Mouse (Mus musculus) activated CD4-positive, CD25-positive, alpha-beta regulatory T cell, adult 4 months (primary cell): ENCODE results near the gene Acta2. TPM values are rescaled to one million over a fixed set of nuclear protein-coding genes. Genes with fewer than 3 reads are reported as not detected.
"Not testable (repeated sequence)": the region's sequence is repeated elsewhere in the genome, so short reads cannot be mapped to it uniquely, and the experiment has no call there.

Source experiments
- ATAC-seq: one replicate; pipeline ENCODE4 v1.8.0; 2017
- polyA plus RNA-seq, 2 experiments: library from polyadenylated mRNA; unstranded; fragments of 100-300 nt; shearing (Covaris generic); gene quantifications; one replicate each; pipeline ENCODE4 v1.2.1; 2017

The Acta2 gene
- polyA plus RNA-seq, 2 experiments from 2014 or later: 0.32 TPM; not detected in 1

DNA sequence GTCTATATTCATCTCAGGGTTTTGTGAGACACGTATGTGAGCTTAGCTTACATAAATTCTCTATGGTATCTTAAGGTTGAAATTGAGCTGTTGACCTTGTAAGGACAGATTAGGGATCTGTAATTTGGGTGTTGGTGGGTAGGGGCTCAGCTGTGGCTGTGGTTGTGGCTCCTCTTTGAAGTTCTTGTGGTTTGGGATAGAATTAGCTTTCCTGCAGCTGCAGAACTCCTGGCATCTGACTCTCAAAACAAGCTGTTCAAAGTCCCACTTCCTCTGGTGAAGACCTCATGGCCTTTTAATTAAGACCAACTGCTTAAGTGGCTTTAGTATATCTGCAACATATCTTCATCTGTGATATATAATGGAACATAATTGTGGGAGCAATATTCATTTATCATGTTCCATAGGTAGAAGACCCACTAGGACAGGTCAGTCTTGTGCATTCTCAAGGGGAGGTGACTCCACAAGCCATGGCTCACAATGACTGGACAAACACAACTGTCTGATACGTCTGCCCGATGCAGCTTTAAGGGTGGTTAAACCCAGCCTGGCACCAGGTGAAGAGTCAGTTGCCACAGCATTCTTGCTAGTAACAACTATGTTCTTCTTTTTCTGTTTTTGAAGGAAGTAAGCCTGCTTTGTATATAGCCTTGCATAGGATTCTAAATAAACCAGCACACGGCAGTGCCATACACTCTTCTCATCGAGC is 36.0 kb downstream of the Acta2 start:
- ATAC-seq: no peak

DNA sequence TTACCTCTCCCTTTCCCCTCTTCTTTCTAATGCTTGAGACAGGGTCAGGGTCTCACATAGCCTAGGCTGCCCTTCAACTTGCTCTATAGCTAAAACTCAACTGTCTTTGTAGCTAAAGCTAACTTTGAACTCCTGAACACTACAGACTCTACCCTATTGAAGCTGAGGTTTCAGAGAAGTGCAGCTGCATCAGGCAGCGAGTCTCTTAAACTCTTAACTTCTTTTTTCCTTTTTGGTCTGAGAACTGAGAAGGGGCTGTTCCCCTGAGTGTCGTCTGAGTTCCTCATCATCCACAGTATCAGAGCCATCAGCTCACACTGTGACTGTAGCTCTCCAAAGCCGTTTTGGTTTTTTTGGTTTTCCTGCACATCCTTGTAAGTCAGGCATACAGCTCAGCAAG is 37.6 kb downstream of the Acta2 start:
- no peak for ATAC-seq

DNA sequence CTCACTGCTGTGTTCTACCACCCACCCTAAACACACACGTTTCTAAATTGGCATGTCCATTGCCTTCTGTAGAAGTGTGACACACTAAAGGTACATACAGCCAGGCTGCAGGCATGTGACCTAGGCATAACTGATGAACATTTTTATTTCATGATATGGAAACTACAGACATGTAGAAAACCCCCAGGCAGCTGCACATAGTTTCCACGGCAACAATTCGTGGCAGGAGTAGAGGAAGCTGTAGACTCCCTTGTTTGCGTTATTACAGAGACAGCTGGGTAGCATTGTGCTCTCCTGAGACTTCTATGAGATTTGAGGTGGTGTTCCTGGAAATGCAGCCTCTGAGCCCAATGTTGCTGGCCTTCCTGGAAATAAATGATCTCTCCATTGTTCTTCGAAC is 38.4 kb downstream of the Acta2 start:
- ATAC-seq: peak; percentile 75

DNA sequence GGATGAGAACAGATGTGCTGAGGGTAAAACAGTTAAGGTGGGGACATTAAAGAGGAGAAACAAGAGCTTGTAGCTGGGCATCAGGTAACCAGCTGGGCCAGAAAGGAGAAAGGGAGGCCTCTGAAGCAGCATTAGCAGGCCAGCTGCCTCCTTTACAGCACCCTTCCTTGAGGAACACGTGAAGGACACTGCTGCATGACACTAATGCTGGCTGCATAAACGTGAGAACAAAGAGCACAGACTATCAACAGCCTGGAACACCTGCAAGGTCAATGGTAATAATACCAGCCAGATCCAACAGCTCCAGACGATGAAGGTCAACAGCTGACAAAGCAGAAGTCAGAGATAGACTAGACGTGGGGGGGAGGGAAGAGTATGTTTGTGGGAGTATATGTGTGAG is 41.3 kb downstream of the Acta2 start:
- no peak for ATAC-seq

DNA sequence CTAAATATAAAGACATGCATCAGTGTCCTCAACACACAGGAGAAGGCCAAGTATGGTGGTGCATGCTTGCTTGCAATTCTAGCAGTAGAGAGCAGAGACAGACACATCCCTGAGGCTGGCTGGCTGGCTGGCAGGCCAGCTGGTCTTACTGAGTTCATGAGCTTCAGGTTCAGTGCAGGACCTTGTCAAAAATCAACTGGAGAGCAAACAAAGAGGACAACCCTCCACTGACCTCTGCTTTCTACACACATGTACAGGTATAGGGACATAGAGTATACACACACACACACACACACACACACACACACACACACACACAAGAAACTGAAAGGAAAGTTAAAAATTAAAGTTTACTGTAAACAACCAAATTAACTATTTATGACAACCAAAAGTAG is 42.1 kb downstream of the Acta2 start:
- no peak for ATAC-seq

DNA sequence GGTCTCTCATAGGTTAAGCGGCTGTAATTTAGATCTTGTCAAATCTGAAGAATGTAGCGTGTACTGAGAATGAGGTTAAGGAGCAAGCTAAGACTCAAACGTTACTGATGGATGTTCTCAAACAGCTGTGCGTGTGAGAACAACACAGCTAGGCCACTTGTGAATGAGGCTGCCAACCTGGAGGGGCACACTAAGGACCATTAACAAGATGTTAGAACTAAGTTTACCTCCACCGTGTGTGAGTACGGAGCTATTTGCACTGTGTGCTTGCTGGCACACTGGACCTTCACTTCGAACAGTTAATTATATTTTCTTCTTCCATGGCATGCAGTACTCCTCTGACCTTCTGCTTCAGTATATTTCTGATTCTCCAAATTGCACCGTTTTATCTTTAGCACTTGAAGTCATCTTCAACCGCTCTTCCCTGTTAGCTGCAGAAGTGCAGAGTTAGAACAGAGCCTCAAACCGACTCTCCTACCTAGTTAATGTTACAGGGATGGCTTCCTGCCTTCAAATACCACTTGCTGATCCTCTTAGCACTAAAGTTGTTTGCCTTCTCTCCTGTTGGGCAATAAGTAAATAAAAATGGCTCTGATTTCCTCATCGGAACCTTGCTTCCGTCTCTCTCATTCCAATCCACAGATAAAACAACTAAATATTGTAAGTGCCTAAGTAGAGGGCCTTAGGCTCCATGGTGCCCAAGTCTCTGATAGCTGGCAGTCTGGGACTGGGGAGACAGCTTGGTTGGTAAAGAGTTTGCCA is 42.7 kb downstream of the Acta2 start:
- ATAC-seq: no peak

DNA sequence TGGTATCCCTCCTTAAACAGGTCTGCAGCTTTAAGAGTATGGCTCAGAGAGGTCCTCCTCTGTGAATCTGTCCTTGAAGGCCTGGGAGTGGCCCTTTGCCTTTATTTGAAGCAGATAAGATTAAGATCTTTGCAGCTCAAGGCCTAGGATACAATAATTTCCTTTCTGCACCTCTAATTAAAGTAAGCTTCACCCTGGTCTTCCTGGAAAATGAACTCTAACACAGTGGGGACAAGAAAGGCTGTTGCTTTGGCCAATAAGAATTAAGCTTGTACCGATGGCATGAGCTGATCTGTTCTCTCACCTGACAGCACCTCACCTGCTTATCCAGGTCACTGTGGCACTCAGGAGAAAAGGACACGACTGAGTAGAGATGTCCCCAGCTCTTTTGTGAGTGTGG is 44.5 kb downstream of the Acta2 start:
- ATAC-seq: no peak

DNA sequence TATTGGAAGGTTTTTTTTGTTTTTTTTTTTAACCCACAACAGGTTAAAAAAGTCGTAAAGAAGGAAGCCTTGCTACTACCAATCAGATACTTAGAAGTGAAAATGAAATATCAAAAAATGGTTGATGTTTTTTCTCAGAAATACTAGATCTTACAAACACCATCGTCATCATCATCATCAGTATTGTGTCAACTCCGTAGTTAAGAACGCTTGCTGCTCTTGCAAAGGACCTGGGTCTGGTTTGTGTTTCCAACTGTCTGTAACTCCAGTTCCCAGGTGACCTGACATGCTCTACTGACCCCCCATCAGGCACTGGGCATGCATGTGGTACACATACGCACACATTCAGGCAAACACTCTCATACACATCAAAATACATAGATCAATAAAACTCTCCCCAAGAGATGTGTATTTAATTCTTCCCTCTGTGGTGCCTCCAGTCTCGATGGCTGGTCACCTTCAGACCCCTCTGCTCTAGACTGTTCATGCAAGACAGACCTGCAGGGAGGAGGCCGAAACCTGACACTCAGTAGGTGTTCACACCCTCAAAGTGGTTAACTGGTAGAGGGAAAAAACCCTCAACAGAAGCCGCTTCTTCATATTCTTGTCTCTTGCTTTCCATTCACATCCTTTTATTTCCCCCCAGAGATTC is 45.3 kb downstream of the Acta2 start:
- peak; percentile 51 for ATAC-seq

DNA sequence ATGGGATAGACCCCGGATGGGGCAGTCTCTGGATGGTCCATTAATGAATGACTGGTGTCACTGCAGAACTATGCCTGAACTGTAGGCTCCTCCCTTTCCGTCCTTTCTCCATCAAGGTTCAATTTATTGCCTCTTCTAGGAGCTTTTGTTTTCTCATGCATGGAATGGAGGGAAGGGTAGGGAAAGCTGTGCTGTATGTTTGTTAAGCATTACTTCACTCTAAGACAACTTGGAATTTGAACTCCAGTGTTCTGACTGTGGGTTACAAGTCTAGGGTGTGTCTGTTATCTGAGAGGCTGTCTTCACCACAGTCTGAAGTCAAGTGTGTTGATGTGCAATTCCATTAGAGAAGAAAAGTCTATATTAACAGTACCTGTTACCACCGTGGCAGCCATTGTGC is 46.4 kb downstream of the Acta2 start:
- no peak for ATAC-seq

DNA sequence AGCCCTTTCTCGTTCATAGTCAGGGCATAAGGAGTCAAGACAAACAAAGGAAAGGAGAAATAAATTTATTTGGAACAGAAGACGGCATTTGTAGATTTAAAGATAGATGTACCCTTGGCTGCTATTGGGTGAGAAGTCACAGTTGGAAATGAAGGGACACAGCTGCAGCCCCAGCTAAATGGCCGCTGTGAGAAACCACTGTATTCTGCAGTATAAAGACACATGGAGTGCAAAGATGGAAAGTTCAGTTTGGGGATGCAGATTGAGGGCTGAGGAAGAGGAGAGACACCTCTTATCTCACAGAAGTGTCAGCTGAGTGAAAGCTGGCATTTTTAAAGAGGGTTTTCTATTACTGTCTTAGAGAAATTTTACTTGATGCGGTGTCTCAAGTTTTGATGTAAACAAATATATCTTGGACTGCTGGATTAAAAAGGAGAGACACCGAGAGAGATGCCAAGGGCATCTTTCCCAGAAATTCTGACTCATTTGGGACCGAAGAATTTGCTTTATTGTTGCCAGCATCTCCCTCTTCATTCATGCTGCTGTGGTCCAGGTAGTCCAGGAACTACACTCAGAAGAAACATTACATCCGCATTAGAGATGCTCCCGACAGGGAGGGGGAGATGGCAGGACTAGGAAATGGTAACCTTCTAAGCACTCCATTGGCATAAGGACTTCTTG is 48.5 kb downstream of the Acta2 start:
- ATAC-seq: no peak

DNA sequence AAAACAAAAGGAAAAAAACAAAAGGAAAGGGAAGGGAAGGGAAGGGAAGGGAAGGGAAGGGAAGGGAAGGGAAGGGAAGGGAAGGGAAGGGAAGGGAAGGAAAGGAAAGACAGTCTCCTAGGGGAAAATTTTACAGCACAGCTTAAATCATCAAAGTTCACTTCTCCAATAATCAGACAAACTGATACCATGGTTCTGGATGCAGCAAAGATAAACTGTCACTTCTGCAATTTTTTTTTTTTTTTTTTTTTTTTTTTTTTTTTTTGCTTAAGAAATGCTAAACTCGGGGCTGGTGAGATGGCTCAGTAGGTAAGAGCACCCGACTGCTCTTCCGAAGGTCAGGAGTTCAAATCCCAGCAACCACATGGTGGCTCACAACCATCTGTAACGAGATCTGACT is 49.3 kb downstream of the Acta2 start:
- ATAC-seq: not testable (repeated sequence)

DNA sequence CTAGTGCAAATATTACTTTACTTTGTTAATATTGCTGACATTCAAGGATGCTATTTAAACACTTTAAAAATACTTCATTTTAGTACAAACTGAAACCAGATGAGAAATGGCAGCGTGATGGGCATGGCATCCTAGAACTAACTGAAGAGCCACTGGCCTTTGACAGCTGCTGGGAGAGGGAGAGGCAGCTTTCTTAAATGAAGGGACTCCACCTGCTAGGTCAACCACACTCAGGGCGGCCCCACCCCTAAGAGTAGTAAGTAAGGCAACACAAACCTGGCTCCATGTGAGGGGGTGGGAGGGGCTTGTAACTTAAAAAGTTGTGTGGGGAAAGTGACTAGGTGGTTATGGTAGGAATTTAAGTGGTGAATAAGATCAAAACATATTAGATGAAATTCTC is 52.7 kb downstream of the Acta2 start:
- ATAC-seq: peak; percentile 74

DNA sequence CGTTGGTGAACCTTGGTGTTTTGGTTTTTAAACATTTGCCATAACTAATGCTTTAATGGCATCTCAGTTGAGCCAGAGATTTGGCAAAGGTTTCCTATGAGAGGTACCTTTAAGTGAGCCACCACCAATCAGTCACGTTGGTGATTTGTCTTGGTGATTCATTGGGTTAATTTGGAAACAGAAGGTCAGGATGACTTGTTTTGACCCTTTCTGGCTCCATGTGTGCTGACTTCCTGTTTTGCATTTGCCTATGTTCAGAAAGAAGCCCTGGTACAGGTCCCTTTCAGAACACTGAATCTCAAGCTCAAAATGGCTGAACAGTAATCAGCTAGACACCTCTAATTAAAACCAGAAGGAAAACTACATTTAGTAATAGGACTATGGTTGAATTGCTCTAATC is 55.9 kb downstream of the Acta2 start:
- peak; percentile 54 for ATAC-seq

DNA sequence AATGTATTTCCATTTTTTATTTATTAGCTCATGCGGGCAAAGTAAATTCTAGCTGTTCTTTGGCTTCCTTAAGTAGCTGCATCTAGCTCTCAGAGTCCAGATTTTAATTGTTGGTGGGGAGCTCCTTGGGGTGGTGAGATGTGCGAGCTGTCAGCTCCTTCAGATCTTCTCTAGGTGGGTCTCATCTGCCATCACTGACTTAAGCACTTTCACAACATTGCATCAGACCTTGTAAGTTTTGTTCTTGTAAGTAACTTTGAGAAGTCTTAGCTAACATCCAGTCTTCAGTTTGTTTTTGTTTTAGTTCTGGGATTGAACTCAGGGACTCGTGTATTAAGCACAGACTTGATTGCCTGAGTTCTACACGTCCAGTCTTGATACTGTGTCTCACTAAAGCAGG is 56.5 kb downstream of the Acta2 start:
- no peak for ATAC-seq

DNA sequence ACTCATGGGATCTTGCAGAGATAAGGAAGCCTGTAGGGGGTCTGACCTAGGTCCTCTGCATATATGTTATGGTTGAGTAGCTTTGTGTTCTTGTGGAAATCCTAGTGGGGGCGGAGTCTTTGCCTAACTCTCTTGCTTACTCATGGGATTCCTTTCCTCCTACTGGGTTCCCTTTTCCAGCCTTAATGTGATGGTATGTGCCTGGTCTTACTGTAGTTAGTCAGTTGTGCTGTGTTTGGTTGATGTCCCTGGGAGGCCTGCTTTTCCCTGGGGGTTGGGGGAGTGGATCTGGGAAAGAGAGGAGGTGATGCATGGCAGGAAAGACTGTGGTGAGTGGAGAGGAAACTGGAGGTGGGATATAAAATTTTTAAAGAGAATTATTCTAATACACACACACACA is 57.3 kb downstream of the Acta2 start:
- no peak for ATAC-seq

DNA sequence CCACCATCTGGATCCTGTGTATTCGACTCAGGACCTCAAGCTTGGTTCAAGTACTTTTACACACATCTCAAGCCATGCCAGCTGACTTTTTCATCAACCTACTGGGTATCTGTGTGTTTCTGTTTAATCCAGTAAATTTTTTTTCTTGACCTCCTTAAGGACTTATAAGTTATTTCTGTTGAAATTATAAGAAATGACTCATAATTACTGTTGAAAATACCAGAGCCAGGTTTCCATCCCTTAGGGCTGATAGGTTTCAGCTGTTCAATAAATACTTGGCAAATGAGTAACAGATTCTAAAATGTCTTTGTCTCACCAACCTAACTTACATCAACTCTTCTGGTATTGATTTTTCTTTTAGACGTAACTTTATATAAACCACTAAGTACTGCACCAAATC is 60.4 kb downstream of the Acta2 start:
- no peak for ATAC-seq

DNA sequence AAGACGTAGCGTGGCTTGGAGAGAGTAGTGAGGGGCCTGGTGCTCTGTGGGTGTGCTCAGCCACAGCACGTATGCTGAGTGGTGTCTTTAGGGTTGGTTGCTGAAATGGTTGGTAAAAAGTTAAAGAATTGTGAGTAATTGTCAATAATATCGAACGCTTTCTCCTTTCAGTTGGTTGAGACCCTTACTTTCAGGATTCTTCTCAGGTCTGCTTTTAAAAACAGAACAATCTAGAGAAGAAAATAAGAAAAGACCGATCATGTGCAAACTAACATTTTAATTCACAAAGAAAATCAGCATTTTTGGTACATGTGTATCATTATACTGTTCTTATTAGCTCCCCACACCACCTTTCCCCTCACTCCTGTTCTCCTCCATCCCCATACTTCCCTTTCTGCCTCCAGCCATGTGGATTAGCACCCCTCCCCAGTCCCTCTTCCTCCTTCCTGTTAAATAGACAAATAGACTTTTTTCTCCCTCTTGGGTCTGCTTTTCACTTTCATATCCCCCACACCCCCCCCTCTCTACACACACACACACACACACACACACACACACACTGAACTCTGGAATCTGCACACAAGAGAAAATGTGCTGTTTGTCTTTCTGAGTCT is 61.2 kb downstream of the Acta2 start:
- no peak for ATAC-seq

DNA sequence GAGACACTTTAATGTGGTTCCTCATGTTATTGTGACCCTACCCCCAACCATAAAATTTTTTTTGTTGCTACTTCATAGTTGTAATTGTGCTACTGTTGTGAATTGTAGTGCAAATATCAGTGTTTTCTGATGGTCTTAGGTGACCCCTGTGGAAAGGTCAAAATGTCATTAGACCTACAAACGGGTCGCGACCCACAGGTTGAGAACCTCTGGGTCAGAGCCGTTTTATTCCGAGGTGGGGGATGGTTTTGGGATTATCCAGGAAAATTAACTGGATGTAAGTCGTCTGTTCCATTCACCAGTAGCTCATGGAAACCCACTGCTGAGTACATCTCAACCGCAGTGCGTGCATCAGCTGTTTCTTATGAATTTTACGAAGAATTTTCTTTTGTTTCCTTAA is 61.7 kb downstream of the Acta2 start:
- ATAC-seq: no peak

DNA sequence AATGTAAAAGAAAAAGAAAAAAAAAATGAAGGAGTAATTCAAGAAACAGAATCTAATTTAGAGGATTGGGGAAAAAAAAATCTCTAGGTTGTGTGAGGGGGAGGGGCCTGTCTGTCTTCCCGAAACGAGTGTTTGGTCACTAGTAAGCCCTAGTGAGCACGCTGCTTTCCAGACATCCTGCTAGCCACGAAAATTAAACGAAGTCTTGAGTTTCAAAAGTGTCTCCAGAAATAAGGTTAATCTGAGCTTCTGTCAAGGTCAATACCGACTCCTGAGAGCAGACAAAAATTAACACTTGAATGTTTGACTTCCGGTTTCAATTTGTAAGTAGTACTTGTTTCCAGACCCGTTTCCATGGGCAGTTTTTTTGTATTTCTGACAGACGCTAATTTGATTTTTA is 62.2 kb downstream of the Acta2 start:
- ATAC-seq: peak; percentile 14

DNA sequence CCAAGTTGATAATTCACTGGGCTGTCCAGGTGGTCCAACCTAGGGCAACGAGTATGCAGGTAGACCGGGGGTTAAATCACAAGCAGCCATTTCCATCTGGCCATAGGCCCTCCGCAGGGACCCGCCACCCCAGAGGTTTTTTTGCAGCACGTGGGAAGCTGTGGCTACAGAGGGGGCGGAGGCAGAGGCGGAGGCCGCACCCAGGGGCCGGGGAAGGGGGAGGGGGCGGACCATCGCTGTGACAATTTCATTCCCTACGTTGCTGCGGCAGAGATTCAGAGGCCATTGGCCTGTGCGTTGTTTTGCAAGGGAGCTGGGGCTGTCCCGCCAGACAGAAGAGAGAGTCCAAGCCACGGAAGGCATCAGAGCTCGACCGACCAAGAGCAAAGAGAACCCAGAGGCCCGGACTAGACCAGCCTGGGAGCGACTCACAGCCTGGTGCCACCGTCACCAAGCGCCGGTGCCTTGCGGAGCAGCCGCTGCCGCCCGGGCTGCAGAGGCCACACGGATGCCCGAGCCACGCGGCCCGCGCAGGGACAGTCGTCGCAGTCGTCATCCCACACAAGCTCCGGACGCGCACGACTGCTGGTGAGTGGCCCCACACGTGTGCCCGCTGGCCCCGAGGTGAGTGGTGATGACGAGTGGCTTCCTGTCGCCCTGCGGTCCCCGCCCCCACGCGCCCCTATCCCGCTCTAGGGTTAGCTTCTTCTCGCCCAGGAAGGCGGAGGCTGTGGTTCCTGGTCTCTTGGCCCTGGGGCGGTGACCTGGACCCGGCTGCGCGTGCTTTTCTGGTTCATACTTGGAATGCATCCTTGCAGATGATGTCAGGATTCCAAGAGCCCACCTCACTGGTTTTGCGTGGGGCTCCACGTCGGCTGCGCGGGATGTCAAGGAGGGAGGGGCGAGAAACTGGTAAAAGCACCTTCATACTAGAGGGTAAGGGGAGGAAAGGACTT is 63.1 kb downstream of the Acta2 start, which contains the start of gene Stambpl1:
Gene Stambpl1, plus strand, starts transcription at position 222 of the 956 bp plus-strand sequence.
- peak; percentile 88 for ATAC-seq

DNA sequence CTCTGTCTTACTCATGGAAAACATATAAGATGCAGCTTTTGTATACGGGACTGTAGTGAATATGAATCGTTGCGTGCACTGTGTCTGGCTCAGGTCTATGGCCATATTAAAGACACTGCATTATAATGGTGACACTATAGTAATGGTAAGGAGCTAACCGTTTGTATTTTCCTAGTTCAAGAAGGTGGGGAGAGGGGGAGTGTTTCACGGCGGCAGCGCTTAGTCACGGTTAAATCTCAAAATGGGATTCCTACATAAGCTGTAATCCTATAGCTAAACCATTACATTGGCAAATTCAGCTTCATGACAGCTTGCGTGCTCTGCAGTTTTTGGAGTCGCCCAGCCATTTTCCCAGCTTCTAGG is 63.8 kb downstream of the Acta2 start:
- ATAC-seq: no peak
